Mouse (Mus musculus): ENCODE measurements around the gene Bud23.

- TF ChIP-seq CTCF (IDR thresholded peaks at IDR 0.05; ENCODE audit: low read depth) (no peak), EP300 (IDR thresholded peaks at IDR 0.05; ENCODE audit: low read depth) (no peak)
Observed at GRCm38 (mm10) chr5:135032581-135032980, 32.2 kb downstream of the Bud23 start.
